In the genomic region with DNA sequence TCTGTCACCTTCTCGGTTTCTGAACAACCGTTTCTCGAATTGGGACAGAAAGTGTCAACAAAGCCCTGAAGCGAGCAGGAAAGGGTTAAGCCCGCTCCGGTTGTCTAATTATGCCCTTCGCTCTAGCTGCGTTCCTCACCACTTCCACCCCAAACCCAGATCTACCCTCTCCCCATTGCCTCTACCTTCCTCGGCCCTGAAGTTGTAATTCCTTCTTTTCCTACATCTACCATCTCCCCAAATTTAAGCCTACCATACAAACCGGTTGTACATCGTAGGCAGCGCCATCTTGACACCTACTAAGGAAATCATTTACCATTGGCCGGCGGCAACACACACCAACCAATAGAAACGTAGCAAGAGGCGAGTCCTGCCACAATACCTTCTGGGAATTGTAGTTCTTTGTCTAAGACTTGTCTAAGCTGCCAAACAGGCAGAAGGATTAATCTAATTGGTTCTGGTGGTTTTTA, we compare ENCODE assay signal across 7 mouse cellular contexts. TPM values are rescaled to one million over a fixed set of nuclear protein-coding genes. Genes with fewer than 3 reads are reported as not detected.
DNase-seq lines count a peak whose midpoint lies in the region; ATAC-seq and TF ChIP-seq lines count a peak whose summit lies in the region.

A gene (minus strand): TSS at position 317 of the 470 bp plus-strand sequence.

- intact Hi-C loops in gastrocnemius, adult 2 months (cut with DNase I), result no loop called here
- intact Hi-C loops in left cerebral cortex, adult 2 months (cut with DNase I), result no loop called here

- peak within 1 kb of the TSS; percentile 90 for H3K4me3 ChIP-seq in gastrocnemius, adult 2 months
- H3K4me3 ChIP-seq in hindbrain, postnatal 0 days (ENCODE audit: low read length), result peak within 1 kb of the TSS; percentile 60
- peak within 1 kb of the TSS; percentile 55 for H3K4me3 ChIP-seq in left cerebral cortex, adult 2 months

- peak within 1 kb of the TSS; percentile 88 for H3K27ac ChIP-seq in gastrocnemius, adult 2 months
- H3K27ac ChIP-seq in hindbrain, postnatal 0 days, result peak within 1 kb of the TSS; percentile 83
- H3K27ac ChIP-seq in left cerebral cortex, adult 2 months, result peak within 1 kb of the TSS; percentile 89

- H3K4me2 ChIP-seq in hindbrain, postnatal 0 days (ENCODE audit: low read depth, low read length), result peak within 1 kb of the TSS; percentile 87

- peak within 1 kb of the TSS; percentile 57 for H3K9ac ChIP-seq in hindbrain, postnatal 0 days (replicated peaks; ENCODE audit: low read length)

- no peaks in the 10 kb centered on the region for H3K27me3 ChIP-seq in hindbrain, postnatal 0 days (ENCODE audit: insufficient read depth, low read length)

- ATAC-seq in common myeloid progenitor, adult 5-6 weeks (replicated peaks; ENCODE audit: low read depth, poor library complexity, severe bottlenecking), result peak; percentile 100
- peak; percentile 94 for ATAC-seq in hindbrain, postnatal 0 days
- ATAC-seq in megakaryocyte, adult 5-6 weeks (ENCODE audit: poor library complexity, severe bottlenecking), result peak; percentile 100

- peak; percentile 94 for DNase-seq in adipocyte (ENCODE audit: low spot score)
- peak; percentile 87 for DNase-seq in gastrocnemius, adult 2 months
- peak; percentile 96 for DNase-seq in hindbrain, postnatal 0 days (ENCODE audit: low spot score)
- DNase-seq in left cerebral cortex, adult 2 months (ENCODE audit: extremely low spot score in 1 of 2, low spot score in 2 of 2), result peak; percentile 81 to 84
- DNase-seq in right cerebral cortex, postnatal 36 days (ENCODE audit: low spot score in 2 of 2), result peak; percentile 89 to 94

- peaks cover 4% of the 10 kb centered on the region for H3K4me1 ChIP-seq in hindbrain, postnatal 0 days (ENCODE audit: insufficient read depth, low read length)

- under 1% methylated on average over 16 of the region's 16 CpGs for WGBS in hindbrain, postnatal 0 days

- H3K36me3 ChIP-seq in hindbrain, postnatal 0 days (ENCODE audit: insufficient read depth, low read length), result peaks cover 20% of the 10 kb centered on the region

- TF ChIP-seq CTCF in gastrocnemius, adult 2 months (IDR thresholded peaks at IDR 0.05), result no peak
- TF ChIP-seq CTCF in hindbrain, postnatal 0 days (IDR thresholded peaks at IDR 0.05; ENCODE audit: low read depth), result no peak
- no peak for TF ChIP-seq CTCF in left cerebral cortex, adult 2 months (IDR thresholded peaks at IDR 0.05)

- no peaks in the 10 kb centered on the region for H3K9me3 ChIP-seq in hindbrain, postnatal 0 days (ENCODE audit: low read length)

RNA-seq across cellular contexts. Expression of the gene that starts here (rescaled TPM):
- 39.5 and 43.7 TPM in 2 replicates for total RNA-seq in common myeloid progenitor, adult 5-6 weeks (2017)
- 10 to 100 TPM; 52.0 to 58.4 TPM for total RNA-seq in gastrocnemius, adult 2 months (2021)
- 63.2 and 88.6 TPM in 2 replicates for total RNA-seq in hindbrain, postnatal 0 days (2014; rRNA removed)
- polyA plus RNA-seq in hindbrain, postnatal 0 days (2015; fragmentation: Nextera tagmentation; extraction: Ambion mirVana), result 47.1 and 48.3 TPM in 2 replicates
- 100 to 1,000 TPM; 126 to 134 TPM for total RNA-seq in left cerebral cortex, adult 2 months (2021)
- 17.9 and 21.5 TPM in 2 replicates for total RNA-seq in megakaryocyte, adult 5-6 weeks (2015)
- total RNA-seq in megakaryocyte, adult 5-6 weeks (2017), result 22.6 and 31.3 TPM in 2 replicates

Comparison
In these comparisons a context has a peak if more than half of its experiments do, and no peak if none do; other contexts are left out.
1. Peak in every context shown above with its lines: DNase-seq, ATAC-seq, H3K4me3 ChIP-seq and H3K27ac ChIP-seq.